Mouse (Mus musculus) bone marrow macrophage, adult 2 months (primary cell): Measurements from ENCODE around the gene Ptpa. TPM values are rescaled to one million over a fixed set of nuclear protein-coding genes. Genes with fewer than 3 reads are reported as not detected.

ENCODE experiments used
- H3K27ac ChIP-seq: 2 replicates; pipeline ENCODE4 v1.5.1; 2012; ENCODE audit warnings: low read depth, low read length; ENCODE audit not compliant: insufficient read depth
- H3K4me1 ChIP-seq: 2 replicates; pipeline ENCODE4 v1.6.1; 2012; ENCODE audit warnings: low read length; ENCODE audit not compliant: control insufficient read depth, insufficient read depth
- H3K4me3 ChIP-seq: 2 replicates; pipeline ENCODE4 v1.5.1; 2012; ENCODE audit warnings: mild to moderate bottlenecking, low read length, moderate library complexity; ENCODE audit not compliant: insufficient read depth
- CTCF ChIP-seq: IDR thresholded peaks from 2 replicates; pipeline ENCODE4 v1.5.1; 2012; ENCODE audit warnings: low read depth, mild to moderate bottlenecking, low read length, moderate library complexity
- POLR2A ChIP-seq: IDR thresholded peaks from 2 replicates; pipeline ENCODE4 v1.6.1; 2012; ENCODE audit warnings: mild to moderate bottlenecking, low read depth, low read length, borderline replicate concordance
- polyA plus RNA-seq: library from polyadenylated mRNA; stranded (reverse); fragments of >200 nt; gene quantifications from 2 replicates; pipeline ENCODE4 v1.2.4, GENCODE M21; 2012; ENCODE audit not compliant: missing spikeins, insufficient read depth, insufficient read length

Gene Ptpa
- polyA plus RNA-seq, 1 experiment, result 110 TPM

DNA sequence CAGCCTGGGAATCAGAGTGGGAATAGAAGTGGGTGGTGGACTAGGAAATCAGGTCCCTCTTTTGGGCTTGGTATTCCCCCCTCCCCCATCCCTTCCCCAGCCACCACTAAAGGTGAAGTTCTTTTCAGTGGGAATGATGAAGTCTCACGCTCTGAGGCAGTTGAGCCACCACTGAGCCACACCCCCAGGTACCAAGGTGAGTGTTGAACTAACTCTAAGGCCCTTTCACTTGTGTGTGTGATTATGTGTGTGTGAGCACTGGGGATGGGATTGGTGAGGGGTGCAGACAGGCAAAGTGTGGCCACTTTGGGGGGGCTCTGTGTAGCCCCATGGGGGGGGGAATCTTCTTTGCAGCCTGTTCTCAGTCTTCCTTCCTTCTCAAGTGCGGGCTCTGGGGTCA lies 60.4 kb downstream of the Ptpa start:
- Histone ChIP-seq H3K4me1 (peaks cover 2% of the 10 kb centered on the region; the same call in 1 of the 2 replicates), H3K4me3 (no peak overlapping the region), H3K27ac (no peak overlapping the region)
- no peak for TF ChIP-seq POLR2A
- no peak for TF ChIP-seq CTCF

DNA sequence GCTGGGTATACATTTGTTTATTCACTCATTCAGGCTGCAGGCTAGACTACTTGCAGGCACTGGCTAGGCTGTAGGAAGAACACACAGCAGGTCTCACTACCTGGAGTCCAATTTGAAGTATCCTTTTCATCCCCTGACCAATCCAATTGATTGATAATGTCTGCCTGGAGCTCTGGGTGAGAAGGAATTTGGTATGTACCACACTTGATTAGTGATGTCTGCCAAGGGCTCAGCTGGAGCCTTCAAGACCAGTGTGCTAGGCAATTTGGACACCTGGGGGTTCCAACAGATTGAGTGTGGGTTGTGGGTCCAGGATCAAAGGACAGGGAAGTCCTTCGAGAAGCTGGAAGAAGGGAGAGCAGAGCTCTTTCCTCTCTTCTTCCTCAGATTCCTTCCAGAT lies 62.7 kb downstream of the Ptpa start:
- H3K4me1 ChIP-seq, result peaks cover 2% of the 10 kb centered on the region; the same call in 1 of the 2 replicates
- TF ChIP-seq POLR2A (no peak), CTCF (no peak)
- no peak overlapping the region for H3K4me3 ChIP-seq
- no peak overlapping the region for H3K27ac ChIP-seq

DNA sequence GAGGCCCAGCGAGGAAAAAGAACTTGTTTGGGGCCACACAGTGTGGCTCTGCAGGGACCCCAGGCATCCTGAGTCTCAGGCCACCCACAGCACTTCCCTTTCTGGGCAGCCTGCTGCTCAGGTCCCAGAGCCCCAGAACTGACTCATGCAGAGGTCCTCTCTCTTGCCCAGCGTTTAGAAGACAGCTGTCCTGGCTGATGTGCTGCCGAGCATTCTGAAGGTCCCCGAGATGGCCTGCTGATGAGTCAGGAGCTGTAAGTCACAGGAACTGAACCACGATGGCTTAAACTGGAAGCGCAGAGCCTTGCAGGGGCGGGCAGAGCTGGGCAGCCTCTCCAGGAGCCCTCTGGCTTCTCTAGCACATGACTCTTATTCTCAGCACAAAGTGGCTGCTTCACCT lies 71.8 kb downstream of the Ptpa start:
- Histone ChIP-seq H3K4me1 (peaks cover 17% of the 10 kb centered on the region), H3K4me3 (no peak overlapping the region), H3K27ac (peak overlapping the region; percentile 55)
- TF ChIP-seq POLR2A (no peak), CTCF (no peak)

DNA sequence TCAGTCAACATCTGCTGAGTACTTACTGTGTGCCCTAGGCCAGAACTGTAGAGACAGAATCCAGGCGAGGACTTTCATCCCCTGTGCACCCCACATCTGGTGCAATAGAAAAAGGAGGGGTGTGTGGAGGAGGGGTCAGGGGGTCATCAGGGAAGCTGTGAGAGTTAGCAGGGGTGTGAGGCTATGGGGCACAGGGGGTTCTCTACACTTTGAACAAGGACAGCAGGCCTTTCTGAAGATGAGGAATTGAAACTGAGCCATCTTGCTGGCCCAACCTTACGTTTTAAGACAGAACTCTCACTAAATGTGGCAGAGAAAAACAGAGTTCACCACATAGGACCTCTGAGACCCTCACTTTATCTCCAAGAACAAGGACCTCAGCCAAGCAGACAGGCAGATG lies 74.5 kb downstream of the Ptpa start:
- no peak overlapping the region for H3K4me3 ChIP-seq
- peaks cover 17% of the 10 kb centered on the region for H3K4me1 ChIP-seq
- TF ChIP-seq CTCF (no peak), POLR2A (no peak)
- no peak overlapping the region for H3K27ac ChIP-seq

DNA sequence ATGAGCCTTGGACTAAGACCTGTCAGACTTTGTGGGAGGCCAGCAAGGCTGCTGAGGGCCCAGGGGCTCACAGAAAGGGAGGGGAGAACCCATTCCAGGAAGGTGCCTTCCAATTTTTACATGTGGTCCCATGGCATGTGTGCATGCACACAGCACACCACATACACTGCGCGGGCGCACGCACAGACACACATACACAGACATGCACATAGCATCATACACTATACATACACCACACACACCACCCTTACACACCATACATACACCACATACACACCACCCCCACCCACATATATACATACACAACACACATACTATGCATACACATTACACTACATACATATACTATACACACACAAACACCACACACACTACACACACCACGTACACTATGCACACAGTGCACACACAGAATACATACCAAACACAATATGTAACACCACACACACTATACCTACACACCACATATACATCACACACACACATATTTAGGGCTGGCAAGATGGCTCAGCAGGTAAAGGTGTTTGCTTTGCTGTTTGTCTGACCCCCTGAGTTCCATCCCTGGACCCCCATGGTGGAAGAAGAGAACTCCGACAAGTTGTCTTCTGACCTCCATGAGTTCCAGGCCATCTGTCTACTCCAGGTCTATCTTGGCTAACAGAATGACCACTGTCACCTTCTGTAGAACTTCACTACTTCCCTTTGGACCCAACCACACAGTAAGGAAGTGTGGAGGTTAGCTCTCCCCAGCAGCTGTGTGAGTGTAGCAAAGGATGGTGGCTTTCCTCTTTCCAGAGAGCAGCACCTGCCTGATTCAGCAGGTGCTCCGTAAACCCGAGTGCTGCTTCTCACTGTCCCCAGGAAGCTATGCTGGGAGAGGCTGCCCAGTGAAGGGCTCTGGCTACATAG lies 79.4 kb downstream of the Ptpa start:
- Histone ChIP-seq H3K27ac (no peak overlapping the region), H3K4me1 (peaks cover 5% of the 10 kb centered on the region), H3K4me3 (no peak overlapping the region)
- TF ChIP-seq CTCF (no peak), POLR2A (no peak)

DNA sequence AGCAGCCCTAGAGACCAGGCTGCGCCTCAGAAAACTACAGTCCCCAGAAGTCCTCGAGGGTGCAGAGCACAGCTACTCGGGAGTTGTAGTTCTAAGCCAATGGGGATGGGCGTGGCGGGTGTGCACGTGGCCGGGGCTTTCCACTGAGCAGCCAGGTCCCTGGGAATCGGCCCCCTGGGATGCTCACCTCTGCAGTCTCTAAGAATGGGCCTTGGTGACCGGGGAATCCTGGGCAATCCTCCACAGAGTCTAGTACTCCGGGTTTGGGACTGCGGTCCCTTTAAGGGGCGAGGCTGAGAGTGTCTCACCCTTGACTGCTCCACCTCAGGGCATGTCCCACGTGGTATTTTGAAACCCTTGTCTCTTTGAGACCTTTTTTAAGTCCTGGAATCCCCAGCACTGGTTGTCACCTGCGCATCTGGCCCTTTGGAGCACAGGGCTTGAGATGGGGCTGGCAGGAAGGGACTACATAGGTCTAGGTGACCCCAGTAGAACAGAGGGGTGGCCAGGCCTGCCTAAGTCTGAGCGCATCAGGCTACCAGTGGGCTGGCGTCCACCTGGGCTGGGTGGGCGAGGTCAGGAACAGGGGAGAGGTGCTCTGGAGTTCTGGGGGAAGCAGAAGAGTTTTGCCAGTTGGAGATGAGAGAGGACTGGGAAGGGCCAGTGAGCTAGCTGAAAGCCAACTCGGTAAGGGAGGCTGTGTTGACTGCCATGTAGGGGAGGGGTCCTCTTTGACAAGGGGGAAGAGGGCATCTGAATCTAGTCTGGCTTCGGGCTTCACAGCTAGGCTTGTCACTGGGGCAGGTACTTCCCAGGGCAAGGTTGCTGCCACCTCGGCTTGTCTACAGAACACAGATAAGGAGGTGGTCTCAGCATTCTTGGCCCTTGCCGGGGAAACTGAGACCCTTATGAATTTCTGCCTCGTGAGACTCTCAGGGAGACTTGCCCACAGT lies 80.3 kb downstream of the Ptpa start:
- TF ChIP-seq POLR2A (no peak), CTCF (no peak)
- H3K4me1 ChIP-seq, result peaks cover 3% of the 10 kb centered on the region; the same call in 1 of the 2 replicates
- no peak overlapping the region for H3K27ac ChIP-seq
- H3K4me3 ChIP-seq, result no peak overlapping the region

Other genes with a start within 250 kb of the Ptpa start
- 5.4 and 6.4 TPM in 2 replicates for gene Endog, start 244.5 kb upstream of the Ptpa start, polyA plus RNA-seq
- 12.5 and 12.9 TPM in 2 replicates for gene Spout1, start 237.6 kb upstream of the Ptpa start, polyA plus RNA-seq
- gene Kyat1, start 210.2 kb upstream of the Ptpa start, polyA plus RNA-seq, result 3.5 and 3.9 TPM in 2 replicates
- gene Lrrc8a, start 178.3 kb upstream of the Ptpa start, polyA plus RNA-seq, result 17.0 and 18.9 TPM in 2 replicates
- 0.91 and 1.6 TPM in 2 replicates for gene Gm28035, start 175.5 kb upstream of the Ptpa start, polyA plus RNA-seq
- gene Phyhd1, start 149.8 kb upstream of the Ptpa start, polyA plus RNA-seq, result 8.2 and 15.3 TPM in 2 replicates
- 3.5 TPM in 1 of 2 replicates, not detected in the other for gene Gm28038, start 135.0 kb upstream of the Ptpa start, polyA plus RNA-seq
- gene Dolk, start 129.7 kb upstream of the Ptpa start, polyA plus RNA-seq, result 11.5 and 12.4 TPM in 2 replicates
- 14.9 and 16.0 TPM in 2 replicates for gene Nup188, start 129.6 kb upstream of the Ptpa start, polyA plus RNA-seq
- 40.8 and 45.1 TPM in 2 replicates for gene Sh3glb2, start 56.7 kb upstream of the Ptpa start, polyA plus RNA-seq
- 3.4 and 6.9 TPM in 2 replicates for gene Miga2, start 51.8 kb upstream of the Ptpa start, polyA plus RNA-seq
- gene Dolpp1, start 23.8 kb upstream of the Ptpa start, polyA plus RNA-seq, result 24.2 and 28.7 TPM in 2 replicates
- gene Crat, start 226 bp upstream of the Ptpa start, polyA plus RNA-seq, result 66.4 and 67.4 TPM in 2 replicates
- gene Ier5l, start 58.2 kb downstream of the Ptpa start, polyA plus RNA-seq, result 2.0 and 2.4 TPM in 2 replicates
- gene Cstad, start 179.0 kb downstream of the Ptpa start, polyA plus RNA-seq, result 0.87 and 2.8 TPM in 2 replicates